Mouse (Mus musculus) kidney, embryonic 14.5 days (tissue): Measurements from ENCODE around the gene Txnrd2. TPM values are rescaled to one million over a fixed set of nuclear protein-coding genes. Genes with fewer than 3 reads are reported as not detected.

Experiments
- ATAC-seq: fragments of 200-750 bp; cut with Nextera tagmentation; 2 replicates; pipeline ENCODE4 v1.8.0; 2017; ENCODE audit warnings: moderate number of reproducible peaks, mild to moderate bottlenecking, moderate TSS enrichment, moderate library complexity; ENCODE audit not compliant: low FRiP score, low TSS enrichment
- H3K27ac ChIP-seq: fragments of 300-500 bp; sonication (generic); 2 replicates; pipeline ENCODE4 v1.5.1; 2014; ENCODE audit warnings: low read depth, mild to moderate bottlenecking, low read length, moderate library complexity, mixed read lengths
- H3K27me3 ChIP-seq: fragments of 300-500 bp; sonication (generic); 2 replicates; pipeline ENCODE4 v1.6.1; 2014; ENCODE audit warnings: mild to moderate bottlenecking, low read length; ENCODE audit not compliant: control insufficient read depth, insufficient read depth
- H3K36me3 ChIP-seq: fragments of 300-500 bp; sonication (generic); 2 replicates; pipeline ENCODE4 v1.6.1; 2014; ENCODE audit warnings: low read length, mixed read lengths; ENCODE audit not compliant: control insufficient read depth, insufficient read depth
- H3K4me1 ChIP-seq: fragments of 300-500 bp; sonication (generic); 2 replicates; pipeline ENCODE4 v1.6.1; 2014; ENCODE audit warnings: low read length, mixed read lengths; ENCODE audit not compliant: control insufficient read depth, insufficient read depth
- H3K4me2 ChIP-seq: fragments of 300-500 bp; sonication (generic); replicated peaks from 2 replicates; pipeline ENCODE4 v1.6.1; 2014; ENCODE audit warnings: low read depth, mild to moderate bottlenecking, low read length
- H3K4me3 ChIP-seq: fragments of 300-500 bp; sonication (generic); 2 replicates; pipeline ENCODE4 v1.5.1; 2014; ENCODE audit warnings: mild to moderate bottlenecking, low read length
- H3K9ac ChIP-seq: fragments of 300-500 bp; sonication (generic); 2 replicates; pipeline ENCODE4 v1.6.1; 2014; ENCODE audit warnings: low read depth, mild to moderate bottlenecking, low read length, moderate library complexity
- H3K9me3 ChIP-seq: fragments of 300-500 bp; sonication (generic); 2 replicates; pipeline ENCODE4 v1.6.1; 2016; ENCODE audit warnings: low read length; ENCODE audit not compliant: control insufficient read depth
- WGBS: fragments of 180-500 bp; shearing (Covaris S2); extraction: QIAGEN DNeasy Blood & Tissue Kit; methylation state at CpG from one replicate; pipeline ENCODE4 v1.1.7; 2014; 5-methylcytosine and 5-hydroxymethylcytosine counted together
- polyA plus RNA-seq: library from polyadenylated mRNA; unstranded; fragments of >200 nt; fragmentation: Nextera tagmentation; extraction: Ambion mirVana; gene quantifications from 2 replicates; pipeline ENCODE4 v1.2.1, GENCODE M21; 2014

Txnrd2 gene
- polyA plus RNA-seq, 1 experiment from 2014 or later, result 23.6 TPM

GRCm38 (mm10) chr16:18384211-18384610, 42.0 kb upstream of the Txnrd2 start:
- H3K4me1 ChIP-seq, result peaks cover 39% of the 10 kb centered on the region
- H3K4me3 ChIP-seq, result no peak overlapping the region
- no peak overlapping the region for H3K27ac ChIP-seq
- no peaks in the 10 kb centered on the region for H3K9me3 ChIP-seq
- WGBS, result 81% methylated on average over 7 of the region's 7 CpGs
- no peak overlapping the region for H3K9ac ChIP-seq
- H3K4me2 ChIP-seq, result no peak overlapping the region
- no peak for ATAC-seq
- no peaks in the 10 kb centered on the region for H3K36me3 ChIP-seq
- no peaks in the 10 kb centered on the region for H3K27me3 ChIP-seq

- no peaks in the 10 kb centered on the region for H3K36me3 ChIP-seq
- no peak overlapping the region for H3K4me3 ChIP-seq
- H3K4me1 ChIP-seq, result peaks cover 43% of the 10 kb centered on the region
- H3K27me3 ChIP-seq, result no peaks in the 10 kb centered on the region
- no peaks in the 10 kb centered on the region for H3K9me3 ChIP-seq
- peak; percentile 28; the same call in 1 of the 2 replicates for ATAC-seq
- H3K9ac ChIP-seq, result no peak overlapping the region
- WGBS, result 45% methylated on average over 8 of the region's 8 CpGs
- H3K4me2 ChIP-seq, result no peak overlapping the region
- H3K27ac ChIP-seq, result no peak overlapping the region
Measured at GRCm38 (mm10) chr16:18384659-18385058, 41.5 kb upstream of the Txnrd2 start.

GRCm38 (mm10) chr16:18385411-18385810, 40.8 kb upstream of the Txnrd2 start:
- 75% methylated on average over 5 of the region's 5 CpGs for WGBS
- no peaks in the 10 kb centered on the region for H3K36me3 ChIP-seq

GRCm38 (mm10) chr16:18386451-18386850, 39.7 kb upstream of the Txnrd2 start:
- no peak overlapping the region for H3K4me2 ChIP-seq
- H3K36me3 ChIP-seq, result no peaks in the 10 kb centered on the region
- no peaks in the 10 kb centered on the region for H3K9me3 ChIP-seq
- H3K27ac ChIP-seq, result no peak overlapping the region
- 89% methylated on average over 7 of the region's 7 CpGs for WGBS
- ATAC-seq, result no peak
- H3K4me3 ChIP-seq, result no peak overlapping the region
- peaks cover 43% of the 10 kb centered on the region for H3K4me1 ChIP-seq
- no peaks in the 10 kb centered on the region for H3K27me3 ChIP-seq
- H3K9ac ChIP-seq, result no peak overlapping the region

More at GRCm38 (mm10) chr16:18385411-18385810, 40.8 kb upstream of the Txnrd2 start:
- ATAC-seq, result no peak
- H3K27me3 ChIP-seq, result no peaks in the 10 kb centered on the region
- H3K4me3 ChIP-seq, result no peak overlapping the region
- H3K4me1 ChIP-seq, result peaks cover 43% of the 10 kb centered on the region
- H3K4me2 ChIP-seq, result no peak overlapping the region
- no peak overlapping the region for H3K9ac ChIP-seq
- H3K9me3 ChIP-seq, result no peaks in the 10 kb centered on the region
- H3K27ac ChIP-seq, result no peak overlapping the region

- Histone ChIP-seq H3K4me3 (no peak overlapping the region), H3K9me3 (no peaks in the 10 kb centered on the region), H3K36me3 (no peaks in the 10 kb centered on the region), H3K4me1 (peaks cover 43% of the 10 kb centered on the region), H3K4me2 (no peak overlapping the region), H3K9ac (no peak overlapping the region), H3K27ac (no peak overlapping the region), H3K27me3 (no peaks in the 10 kb centered on the region)
- 57% methylated on average over 3 of the region's 3 CpGs for WGBS
- no peak for ATAC-seq
Measured at GRCm38 (mm10) chr16:18386972-18387371, 39.2 kb upstream of the Txnrd2 start.

GRCm38 (mm10) chr16:18387704-18388582, 38.2 kb upstream of the Txnrd2 start:
- no peak for ATAC-seq
- Histone ChIP-seq H3K36me3 (no peaks in the 10 kb centered on the region), H3K9ac (no peak overlapping the region), H3K27ac (peak overlapping the region; percentile 37; the same call in 1 of the 2 replicates), H3K4me2 (no peak overlapping the region), H3K9me3 (no peaks in the 10 kb centered on the region), H3K27me3 (no peaks in the 10 kb centered on the region), H3K4me3 (no peak overlapping the region), H3K4me1 (peaks cover 40% of the 10 kb centered on the region)
- WGBS, result 52% methylated on average over 7 of the region's 7 CpGs

GRCm38 (mm10) chr16:18388583-18389435, 37.4 kb upstream of the Txnrd2 start:
- peaks cover 43% of the 10 kb centered on the region for H3K4me1 ChIP-seq
- H3K9ac ChIP-seq, result no peak overlapping the region

GRCm38 (mm10) chr16:18390399-18390798, 35.8 kb upstream of the Txnrd2 start:
- H3K4me3 ChIP-seq, result no peak overlapping the region
- WGBS, result 64% methylated on average over 6 of the region's 6 CpGs
- H3K4me1 ChIP-seq, result peaks cover 43% of the 10 kb centered on the region

More at GRCm38 (mm10) chr16:18388583-18389435, 37.4 kb upstream of the Txnrd2 start:
- ATAC-seq, result no peak
- H3K4me3 ChIP-seq, result no peak overlapping the region
- H3K36me3 ChIP-seq, result no peaks in the 10 kb centered on the region
- peak overlapping the region; percentile 37; the same call in 1 of the 2 replicates for H3K27ac ChIP-seq
- H3K27me3 ChIP-seq, result no peaks in the 10 kb centered on the region
- no peaks in the 10 kb centered on the region for H3K9me3 ChIP-seq
- 72% methylated on average over 14 of the region's 14 CpGs for WGBS
- no peak overlapping the region for H3K4me2 ChIP-seq

More at GRCm38 (mm10) chr16:18390399-18390798, 35.8 kb upstream of the Txnrd2 start:
- Histone ChIP-seq H3K27ac (no peak overlapping the region), H3K9me3 (no peaks in the 10 kb centered on the region), H3K4me2 (no peak overlapping the region), H3K9ac (no peak overlapping the region), H3K27me3 (no peaks in the 10 kb centered on the region), H3K36me3 (no peaks in the 10 kb centered on the region)
- no peak for ATAC-seq
